Mouse (Mus musculus) thymus, postnatal 0 days (tissue): ENCODE data around the gene Srpk1. TPM values are rescaled to one million over a fixed set of nuclear protein-coding genes. Genes with fewer than 3 reads are reported as not detected.

Experiments used
- DNase-seq: peaks from one replicate; pipeline ENCODE4 v3.0.0-alpha.2; 2015; ENCODE audit warnings: low spot score
- polyA plus RNA-seq: library from polyadenylated mRNA; unstranded; fragments of >200 nt; fragmentation: Nextera tagmentation; extraction: Ambion mirVana; gene quantifications from 2 replicates; pipeline ENCODE4 v1.2.1, GENCODE M21; 2015

Srpk1 gene
- 99.1 and 103 TPM in 2 replicates for polyA plus RNA-seq

GRCm38 (mm10) chr17:28622300-28622759, at the start of gene Srpk1:
Gene Srpk1, minus strand, starts transcription at chr17:28622709.
- DNase-seq = peak; percentile 93

GRCm38 (mm10) chr17:28659564-28659963, 37.1 kb upstream of the Srpk1 start:
- no peak for DNase-seq

- no peak for DNase-seq
Observed at GRCm38 (mm10) chr17:28657936-28658335, 35.4 kb upstream of the Srpk1 start.

- DNase-seq = no peak
Observed at GRCm38 (mm10) chr17:28650268-28650667, 27.8 kb upstream of the Srpk1 start.

GRCm38 (mm10) chr17:28648607-28649370, 26.3 kb upstream of the Srpk1 start:
- DNase-seq = peak; percentile 77

GRCm38 (mm10) chr17:28646221-28646620, 23.7 kb upstream of the Srpk1 start:
- no peak for DNase-seq

GRCm38 (mm10) chr17:28644112-28644511, 21.6 kb upstream of the Srpk1 start:
- DNase-seq = no peak

GRCm38 (mm10) chr17:28643697-28644096, 21.2 kb upstream of the Srpk1 start:
- DNase-seq = peak; percentile 48

GRCm38 (mm10) chr17:28640113-28640512, 17.6 kb upstream of the Srpk1 start:
- no peak for DNase-seq

- no peak for DNase-seq
Observed at GRCm38 (mm10) chr17:28637711-28638690, 15.5 kb upstream of the Srpk1 start.

GRCm38 (mm10) chr17:28635842-28636241, 13.3 kb upstream of the Srpk1 start:
- DNase-seq = no peak

GRCm38 (mm10) chr17:28629125-28629524, 6.6 kb upstream of the Srpk1 start:
- DNase-seq = no peak

GRCm38 (mm10) chr17:28628248-28629124, 6.0 kb upstream of the Srpk1 start:
- no peak for DNase-seq

- DNase-seq = no peak
Observed at GRCm38 (mm10) chr17:28626937-28627336, 4.4 kb upstream of the Srpk1 start.

- DNase-seq = no peak
Observed at GRCm38 (mm10) chr17:28625327-28625726, 2.8 kb upstream of the Srpk1 start.

- DNase-seq = no peak
Observed at GRCm38 (mm10) chr17:28624841-28625240, 2.3 kb upstream of the Srpk1 start.

- DNase-seq = peak; percentile 61
Observed at GRCm38 (mm10) chr17:28621381-28622299, 869 bp downstream of the Srpk1 start.

GRCm38 (mm10) chr17:28618775-28619174, 3.7 kb downstream of the Srpk1 start:
- no peak for DNase-seq

- DNase-seq = no peak
Observed at GRCm38 (mm10) chr17:28618124-28618523, 4.4 kb downstream of the Srpk1 start.

GRCm38 (mm10) chr17:28617636-28618035, 4.9 kb downstream of the Srpk1 start:
- peak; percentile 49 for DNase-seq
